Mouse (Mus musculus): ENCODE data around the gene Pla2g3.

GRCm38 (mm10) chr11:3536745-3537333 is 48.8 kb downstream of the Pla2g3 start:
- TF ChIP-seq POLR2A (IDR thresholded peaks at IDR 0.05; ENCODE audit: borderline replicate concordance, low read depth, low read length): no peak
- TF ChIP-seq CTCF (IDR thresholded peaks at IDR 0.05; ENCODE audit: low read depth, low read length): no peak

Data from bone marrow macrophage, adult 2 months (primary cell).